Mouse (Mus musculus) liver, embryonic 14.5 days (tissue): ENCODE results near the gene Lrmda.

ENCODE experiments used
- CTCF ChIP-seq: IDR thresholded peaks from 2 replicates; pipeline ENCODE4 v1.5.1; 2016; ENCODE audit warnings: antibody characterized with exemption, low read depth, control low read depth
- EP300 ChIP-seq: IDR thresholded peaks from 2 replicates; pipeline ENCODE4 v1.6.1; 2016; ENCODE audit warnings: antibody characterized with exemption, low read depth

DNA sequence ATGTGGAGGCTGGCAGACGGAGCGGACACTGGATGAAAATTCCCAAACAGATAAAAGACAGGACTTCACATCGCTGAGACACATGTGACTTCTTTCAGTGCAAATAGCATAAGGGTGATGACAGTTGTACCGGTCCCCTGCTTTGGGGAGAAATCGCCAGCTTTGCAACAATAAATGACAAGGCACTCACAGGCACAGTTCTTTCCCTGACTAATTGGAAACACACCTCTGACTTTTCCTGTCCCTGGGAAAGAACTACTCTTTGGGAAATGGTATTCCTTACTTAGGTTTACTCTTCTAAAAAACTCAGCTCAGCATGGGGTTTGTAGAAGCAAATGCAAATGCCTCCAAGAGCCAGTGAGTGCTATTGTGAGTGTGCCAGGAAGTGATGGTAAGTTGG, 702.3 kb downstream of the Lrmda start:
- TF ChIP-seq CTCF (no peak), EP300 (no peak)
